Comparison of ENCODE assay signal across 8 mouse cellular contexts in genomic region chr5:115845635-115846174, GRCm38 (mm10). TPM values are rescaled to one million over a fixed set of nuclear protein-coding genes. Genes with fewer than 3 reads are reported as not detected.
DNase-seq lines count a peak whose midpoint lies in the region; ATAC-seq and TF ChIP-seq lines count a peak whose summit lies in the region.
"Had no signal": no experiment of that assay in that cellular context is flagged by ENCODE, and none has a peak within 500 bp of the region (broad histone marks: within the 10 kb centered on the region; RNA-seq: fewer than 3 reads in every experiment).

No protein-coding gene starts in this region.

- H3K9me3 ChIP-seq in E14TG2a.4 (ENCODE audit: low read length) = peaks cover 9% of the 10 kb centered on the region
- H3K9me3 ChIP-seq in forebrain, embryonic 16.5 days (ENCODE audit: control insufficient read depth, low read length) = no peaks in the 10 kb centered on the region
- no peaks in the 10 kb centered on the region for H3K9me3 ChIP-seq in liver, embryonic 14.5 days (ENCODE audit: control insufficient read depth, low read length)

- H3K27me3 ChIP-seq in E14TG2a.4 (ENCODE audit: insufficient read depth, low read length) = no peaks in the 10 kb centered on the region
- no peaks in the 10 kb centered on the region for H3K27me3 ChIP-seq in forebrain, embryonic 16.5 days (replicated peaks; ENCODE audit: control insufficient read depth, insufficient read depth, low read length)
- no peaks in the 10 kb centered on the region for H3K27me3 ChIP-seq in liver, embryonic 14.5 days (ENCODE audit: control insufficient read depth, insufficient read depth, low read length)

- TF ChIP-seq EP300 in liver, embryonic 14.5 days (IDR thresholded peaks at IDR 0.05; ENCODE audit: low read depth) = no peak

- peaks cover 34% of the 10 kb centered on the region for H3K36me3 ChIP-seq in E14TG2a.4 (ENCODE audit: insufficient read depth, low read length)
- H3K36me3 ChIP-seq in forebrain, embryonic 16.5 days (ENCODE audit: control insufficient read depth, insufficient read depth) = no peaks in the 10 kb centered on the region
- peaks cover 30% of the 10 kb centered on the region for H3K36me3 ChIP-seq in liver, embryonic 14.5 days (replicated peaks; ENCODE audit: control insufficient read depth, insufficient read depth, low read depth)

- H3K4me2 ChIP-seq in forebrain, embryonic 16.5 days (ENCODE audit: low read length) = peak overlapping the region; percentile 61
- H3K4me2 ChIP-seq in liver, embryonic 14.5 days (ENCODE audit: low read depth) = peak overlapping the region; percentile 70

- TF ChIP-seq CTCF in E14TG2a.4 (conservative IDR thresholded peaks at IDR 0.05; ENCODE audit: low read length) = no peak
- no peak for TF ChIP-seq CTCF in liver, embryonic 14.5 days (IDR thresholded peaks at IDR 0.05; ENCODE audit: low read depth)

- H3K27ac ChIP-seq in forebrain, embryonic 16.5 days (ENCODE audit: low read length) = no peak overlapping the region
- H3K27ac ChIP-seq in liver, embryonic 14.5 days = peak overlapping the region; percentile 67
- H3K27ac ChIP-seq: left cerebral cortex, adult 2 months had no signal

- H3K4me3 ChIP-seq in E14TG2a.4 (replicated peaks; ENCODE audit: low read length) = peak overlapping the region; percentile 97
- peak overlapping the region; percentile 45 for H3K4me3 ChIP-seq in forebrain, embryonic 16.5 days (replicated peaks; ENCODE audit: low read length)
- H3K4me3 ChIP-seq in liver, embryonic 14.5 days (ENCODE audit: insufficient read depth in 1 of 2, low read depth in 2 of 2, low read length in 2 of 2) = peak overlapping the region; percentile 94 to 99

- peaks cover 78% of the 10 kb centered on the region for H3K4me1 ChIP-seq in E14TG2a.4 (replicated peaks; ENCODE audit: low read depth, low read length)
- H3K4me1 ChIP-seq in forebrain, embryonic 16.5 days (replicated peaks; ENCODE audit: control insufficient read depth, insufficient read depth, low read length) = peaks cover 22% of the 10 kb centered on the region
- peaks cover 8 to 17% of the 10 kb centered on the region in 2 experiments for H3K4me1 ChIP-seq in liver, embryonic 14.5 days (replicated peaks; ENCODE audit: control insufficient read depth in 2 of 2, insufficient read depth in 2 of 2, low read length in 1 of 2)

- peak overlapping the region; percentile 43 for H3K9ac ChIP-seq in forebrain, embryonic 16.5 days (replicated peaks; ENCODE audit: low read depth, low read length)
- peak overlapping the region; percentile 100 for H3K9ac ChIP-seq in liver, embryonic 14.5 days (replicated peaks)

- WGBS in forebrain, embryonic 16.5 days = 30% methylated on average over 8 of the region's 8 CpGs
- 22% methylated on average over 8 of the region's 8 CpGs for WGBS in liver, embryonic 14.5 days (ENCODE audit: insufficient replicate concordance)

- DNase-seq in A20 (ENCODE audit: low read depth, low spot score) = peak; percentile 23
- DNase-seq in liver, embryonic 14.5 days (ENCODE audit: low read depth in 3 of 3, low spot score in 3 of 3) = no peak
- DNase-seq in gastrocnemius, adult 8-10 months (ENCODE audit: low spot score in 2 of 2) = no peak
- no peak for DNase-seq in ovary, postnatal 36 days (ENCODE audit: low spot score)

- no peak for ATAC-seq in forebrain, embryonic 16.5 days
- ATAC-seq in liver, embryonic 14.5 days (ENCODE audit: insufficient read depth) = no peak
- no peak for ATAC-seq in CD4-positive, CD25-positive, alpha-beta regulatory T cell, adult 4 months

RNA-seq across cellular contexts. Expression of gene Cit, which starts 0.6 kb away (rescaled TPM):
- polyA plus RNA-seq in forebrain, embryonic 16.5 days (2015; fragmentation: Nextera tagmentation; extraction: Ambion mirVana) = 14.5 and 21.0 TPM in 2 replicates
- polyA plus RNA-seq in liver, embryonic 14.5 days (2012; rRNA removed) = 16.2 and 21.1 TPM in 2 replicates
- polyA plus RNA-seq in liver, embryonic 14.5 days (2014; fragmentation: Nextera tagmentation; extraction: Ambion mirVana) = 24.5 and 27.9 TPM in 2 replicates
- 1 to 10 TPM; 3.8 to 4.9 TPM for polyA plus RNA-seq in CD4-positive, CD25-positive, alpha-beta regulatory T cell, adult 4 months (2017; shearing (Covaris generic))
- under 1 TPM; 0.19 to 0.53 (median 0.42) TPM for total RNA-seq in gastrocnemius, adult 8-10 months (2022)

Comparison
In these comparisons a context has a peak if more than half of its experiments do, and no peak if none do; other contexts are left out.
1. H3K4me3 ChIP-seq: peak in every context shown above with its lines; median percentile 97 in E14TG2a.4; 96 in liver, embryonic 14.5 days; 45 in forebrain, embryonic 16.5 days.